Mouse (Mus musculus) heart, adult 8-10 months (tissue): Measurements from ENCODE around the gene Zfp91. TPM values are rescaled to one million over a fixed set of nuclear protein-coding genes. Genes with fewer than 3 reads are reported as not detected.

Experiments
- DNase-seq: peaks from one replicate; pipeline ENCODE4 v3.0.0; 2022; ENCODE audit warnings: low spot score
- total RNA-seq, 4 experiments: library from RNA; stranded (reverse); gene quantifications; 2 replicates each; pipeline ENCODE4 v1.2.4; 2022

Zfp91 gene
- 10 to 100 TPM; 75.1 to 88.7 (median 81.0) TPM for total RNA-seq

GRCm38 (mm10) chr19:12795511-12796327, at the start of gene Zfp91, which contains the start of gene Lpxn:
Gene Zfp91, minus strand, starts transcription at chr19:12796126.
Gene Lpxn, plus strand, starts transcription at chr19:12796193.
- DNase-seq: peak; percentile 98

- DNase-seq: no peak
Measured at GRCm38 (mm10) chr19:12838507-12838906, 42.6 kb upstream of the Zfp91 start.

- DNase-seq: peak; percentile 32
Measured at GRCm38 (mm10) chr19:12833625-12834024, 37.7 kb upstream of the Zfp91 start.

GRCm38 (mm10) chr19:12831559-12831958, 35.6 kb upstream of the Zfp91 start:
- no peak for DNase-seq

- no peak for DNase-seq
Measured at GRCm38 (mm10) chr19:12830823-12831430, 35.0 kb upstream of the Zfp91 start.

- DNase-seq: no peak
Measured at GRCm38 (mm10) chr19:12824549-12824948, 28.6 kb upstream of the Zfp91 start.

GRCm38 (mm10) chr19:12820383-12820782, 24.5 kb upstream of the Zfp91 start:
- DNase-seq: no peak

GRCm38 (mm10) chr19:12818507-12818906, 22.6 kb upstream of the Zfp91 start:
- DNase-seq: no peak

GRCm38 (mm10) chr19:12813883-12814282, 18.0 kb upstream of the Zfp91 start:
- DNase-seq: no peak

GRCm38 (mm10) chr19:12812644-12813364, 16.9 kb upstream of the Zfp91 start:
- no peak for DNase-seq

GRCm38 (mm10) chr19:12806214-12806613, 10.3 kb upstream of the Zfp91 start:
- DNase-seq: no peak

GRCm38 (mm10) chr19:12805730-12806129, 9.8 kb upstream of the Zfp91 start:
- no peak for DNase-seq

GRCm38 (mm10) chr19:12804237-12804636, 8.3 kb upstream of the Zfp91 start:
- DNase-seq: no peak

GRCm38 (mm10) chr19:12802830-12803229, 6.9 kb upstream of the Zfp91 start:
- no peak for DNase-seq

- DNase-seq: no peak
Measured at GRCm38 (mm10) chr19:12801046-12801445, 5.1 kb upstream of the Zfp91 start.

GRCm38 (mm10) chr19:12800621-12801020, 4.7 kb upstream of the Zfp91 start:
- DNase-seq: no peak

- no peak for DNase-seq
Measured at GRCm38 (mm10) chr19:12799081-12799480, 3.2 kb upstream of the Zfp91 start.

- DNase-seq: no peak
Measured at GRCm38 (mm10) chr19:12798404-12798803, 2.5 kb upstream of the Zfp91 start.

GRCm38 (mm10) chr19:12797071-12797470, 1.1 kb upstream of the Zfp91 start:
- DNase-seq: no peak

GRCm38 (mm10) chr19:12796328-12796931, 504 bp upstream of the Zfp91 start:
- DNase-seq: no peak

GRCm38 (mm10) chr19:12795110-12795509, 816 bp downstream of the Zfp91 start:
- no peak for DNase-seq
